Mouse (Mus musculus): Measurements from ENCODE around the gene Caprin1.

Gene Caprin1

GRCm38 (mm10) chr2:103796861-103797466 is 485 bp downstream of the Caprin1 start:
- DNase-seq (ENCODE audit: low read depth, low spot score), result peak; percentile 92

DNA sequence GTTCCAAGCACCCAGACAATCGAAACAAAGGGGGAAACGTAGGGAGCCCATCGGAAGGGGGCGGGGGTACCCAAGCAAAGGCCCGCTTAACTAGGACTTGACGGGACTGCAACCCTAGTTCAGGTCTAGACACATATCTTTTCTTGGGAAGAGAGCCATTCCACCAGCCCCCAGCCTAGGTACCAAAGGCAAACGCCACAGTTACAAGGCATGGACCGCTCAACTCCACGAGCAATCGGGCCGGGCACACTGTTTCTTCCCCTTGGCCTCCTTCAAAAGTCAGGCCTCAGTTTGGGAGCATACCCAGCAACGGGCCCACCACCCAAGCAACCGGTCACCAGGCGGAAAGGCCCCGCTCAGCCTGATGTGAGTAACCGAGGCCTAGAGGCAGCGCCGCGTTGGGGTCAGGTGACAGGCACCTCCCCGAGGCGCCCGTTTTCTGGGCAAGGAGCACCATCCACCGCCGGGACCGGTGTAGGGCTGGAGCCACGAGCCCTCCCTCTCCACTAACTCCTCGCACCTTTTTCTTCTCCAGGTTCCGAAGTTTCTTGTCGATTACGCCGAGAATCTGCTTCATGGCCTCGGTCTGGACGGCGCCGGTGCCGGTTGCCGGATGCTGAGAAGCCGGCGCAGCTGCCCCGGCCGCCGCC is 1.1 kb downstream of the Caprin1 start:
- DNase-seq (ENCODE audit: low read depth, low spot score), result peak; percentile 68

GRCm38 (mm10) chr2:103795843-103796210 is 1.6 kb downstream of the Caprin1 start:
- DNase-seq (ENCODE audit: low read depth, low spot score), result peak; percentile 88

GRCm38 (mm10) chr2:103792009-103792408 is 5.4 kb downstream of the Caprin1 start:
- DNase-seq (ENCODE audit: low read depth, low spot score), result no peak

- no peak for DNase-seq (ENCODE audit: low read depth, low spot score)
These were observed 11.7 kb downstream of the Caprin1 start for GRCm38 (mm10) chr2:103785735-103786134.

DNA sequence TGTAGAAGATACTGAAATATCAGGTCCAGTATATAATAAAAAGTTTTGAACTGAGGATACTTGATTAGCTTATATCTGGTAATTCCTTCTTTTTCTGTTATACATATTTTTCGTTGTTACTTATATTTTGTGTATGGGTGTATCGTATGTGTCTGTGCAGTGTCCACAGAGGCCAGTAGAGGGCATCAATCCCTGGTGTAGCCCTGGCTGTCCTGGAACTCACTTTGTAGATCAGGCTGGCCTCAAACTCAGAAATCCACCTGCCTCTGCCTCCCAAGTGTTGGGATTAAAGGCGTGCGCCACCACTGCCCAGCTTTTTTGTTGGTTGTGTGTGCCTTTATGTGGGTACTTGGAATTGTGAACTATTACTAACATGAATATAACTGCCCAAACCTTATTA is 12.8 kb downstream of the Caprin1 start:
- DNase-seq (ENCODE audit: low read depth, low spot score), result peak; percentile 78

- no peak for DNase-seq (ENCODE audit: low read depth, low spot score)
These were observed 35.0 kb downstream of the Caprin1 start for GRCm38 (mm10) chr2:103762492-103762891.

DNA sequence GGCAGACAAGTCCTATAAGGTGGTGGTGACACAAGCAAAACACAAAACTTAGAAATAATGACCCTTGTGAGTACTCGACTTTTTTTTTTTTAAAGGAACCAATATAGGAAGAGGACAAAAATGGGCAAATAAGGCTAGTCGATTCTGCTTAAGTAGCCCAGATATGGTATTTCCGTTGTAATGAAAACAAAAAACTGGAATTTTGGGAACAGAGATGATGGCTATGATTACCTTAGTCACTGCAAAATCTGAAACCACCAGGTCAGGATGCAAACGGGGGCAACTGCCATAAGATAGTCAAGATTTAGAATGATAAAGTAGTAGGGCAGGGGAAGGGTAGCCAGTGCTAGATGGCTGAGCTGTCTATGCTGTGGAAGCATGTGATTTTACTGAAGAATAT is 35.5 kb downstream of the Caprin1 start:
- no peak for DNase-seq (ENCODE audit: low read depth, low spot score)

- peak; percentile 100 for DNase-seq (ENCODE audit: low read depth, low spot score)
These were observed 36.3 kb downstream of the Caprin1 start, which contains the start of gene Nat10 for GRCm38 (mm10) chr2:103760906-103761716. Nat10 (minus strand) TSS chr2:103761270.

GRCm38 (mm10) chr2:103760421-103760820 is 37.0 kb downstream of the Caprin1 start:
- DNase-seq (ENCODE audit: low read depth, low spot score), result no peak

- no peak for DNase-seq (ENCODE audit: low read depth, low spot score)
These were observed 41.9 kb downstream of the Caprin1 start for GRCm38 (mm10) chr2:103755458-103756085.

GRCm38 (mm10) chr2:103754614-103755013 is 42.8 kb downstream of the Caprin1 start:
- peak; percentile 10 for DNase-seq (ENCODE audit: low read depth, low spot score)

GRCm38 (mm10) chr2:103751771-103752170 is 45.7 kb downstream of the Caprin1 start:
- no peak for DNase-seq (ENCODE audit: low read depth, low spot score)

- no peak for DNase-seq (ENCODE audit: low read depth, low spot score)
These were observed 48.4 kb downstream of the Caprin1 start for GRCm38 (mm10) chr2:103749091-103749490.

- no peak for DNase-seq (ENCODE audit: low read depth, low spot score)
These were observed 49.6 kb downstream of the Caprin1 start for GRCm38 (mm10) chr2:103747891-103748290.

- no peak for DNase-seq (ENCODE audit: low read depth, low spot score)
These were observed 50.7 kb downstream of the Caprin1 start for GRCm38 (mm10) chr2:103746761-103747160.

DNA sequence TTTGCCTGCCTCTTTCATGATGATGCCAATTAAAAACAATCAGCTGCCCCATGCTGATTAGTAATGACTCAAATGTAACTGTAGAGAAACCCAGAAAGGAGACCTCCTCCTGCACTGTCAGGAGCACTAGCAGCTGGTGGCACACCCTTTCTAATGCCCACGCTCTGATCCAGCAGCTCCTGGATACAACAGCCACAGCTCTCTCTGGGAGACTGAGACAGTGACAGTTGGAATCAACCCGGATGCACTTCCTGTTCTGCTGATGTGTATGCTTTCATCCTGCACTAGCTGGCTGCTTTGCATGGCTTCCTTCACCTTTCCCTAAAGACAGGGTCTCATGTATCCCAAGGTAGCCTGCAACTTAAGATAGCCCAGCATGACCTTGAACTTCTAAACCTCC is 51.4 kb downstream of the Caprin1 start:
- no peak for DNase-seq (ENCODE audit: low read depth, low spot score)

DNA sequence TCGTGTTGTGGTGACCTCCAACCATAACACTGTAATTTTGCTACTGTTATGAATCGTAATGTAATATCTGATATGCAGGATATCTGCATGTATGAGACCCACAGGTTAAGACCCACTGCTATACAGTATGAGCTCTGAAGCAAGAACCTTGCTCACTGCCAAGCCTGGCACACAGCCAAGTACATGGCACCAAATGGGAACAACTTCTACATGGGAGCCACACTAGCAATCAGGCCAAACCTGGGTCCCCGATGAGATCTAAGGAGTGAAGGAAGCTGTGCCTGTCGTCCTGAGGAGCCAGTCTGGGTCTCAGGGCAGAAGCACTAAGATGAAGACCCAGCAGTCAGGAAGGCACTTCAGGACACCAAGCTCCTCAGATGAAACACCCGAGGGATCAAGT is 52.0 kb downstream of the Caprin1 start:
- DNase-seq (ENCODE audit: low read depth, low spot score), result no peak

DNA sequence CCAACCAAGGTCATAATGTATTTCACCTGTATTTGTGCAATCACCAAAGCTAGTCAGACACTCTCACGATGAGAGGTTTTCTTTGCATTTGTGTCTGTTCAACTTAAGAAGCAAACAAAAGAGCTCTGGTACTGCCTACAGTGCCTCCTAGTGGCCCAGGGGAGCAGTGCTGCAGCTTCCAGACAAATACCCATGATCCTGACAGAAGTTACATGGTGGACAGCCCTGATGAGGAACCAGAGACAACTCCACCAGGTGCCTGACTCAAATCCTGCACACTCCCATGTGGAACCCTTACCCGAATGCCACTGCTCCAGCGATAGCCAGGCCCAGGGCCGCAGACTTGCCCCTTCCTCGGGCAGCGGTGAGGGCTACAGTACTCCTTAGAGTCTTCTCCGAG is 53.5 kb downstream of the Caprin1 start:
- DNase-seq (ENCODE audit: low read depth, low spot score), result peak; percentile 85

- DNase-seq (ENCODE audit: low read depth, low spot score), result no peak
These were observed 53.9 kb downstream of the Caprin1 start for GRCm38 (mm10) chr2:103743536-103743935.

DNA sequence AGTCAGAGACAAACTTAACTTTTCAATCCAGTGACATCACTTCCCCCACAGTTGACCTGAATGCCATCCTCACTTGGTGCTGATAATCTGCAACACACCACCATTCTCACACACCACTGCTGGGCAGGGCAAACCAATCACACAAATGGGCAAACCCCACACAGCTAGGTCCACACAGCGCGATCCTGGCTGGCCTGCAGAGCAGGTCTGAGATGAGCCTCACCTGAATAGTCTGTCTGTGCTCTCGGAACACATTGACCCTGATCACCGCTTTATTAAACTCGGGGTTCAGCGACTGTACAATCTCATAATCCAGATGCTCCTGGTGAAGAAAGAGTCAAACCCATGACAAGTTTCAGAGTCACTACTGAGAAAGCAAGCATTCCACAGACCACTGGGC is 54.6 kb downstream of the Caprin1 start:
- DNase-seq (ENCODE audit: low read depth, low spot score), result no peak

DNA sequence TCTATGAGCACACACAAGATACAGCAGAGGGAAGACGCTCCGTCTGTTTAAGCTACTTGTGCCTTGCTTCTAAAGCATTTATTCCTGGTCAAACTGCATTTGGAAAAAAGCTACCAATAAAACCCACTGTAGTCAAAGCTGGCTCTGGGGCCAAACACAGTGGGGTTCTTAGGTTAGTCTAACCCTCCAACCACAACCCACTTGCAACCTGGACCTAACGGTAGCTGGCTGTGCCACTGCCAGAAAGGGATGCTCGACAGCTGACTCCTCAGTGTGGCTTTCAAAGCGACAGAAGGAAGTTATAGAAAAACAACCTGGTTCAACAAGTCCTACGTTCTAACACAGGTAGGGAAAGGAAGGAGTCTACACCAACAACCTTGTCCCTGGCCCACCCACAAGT is 66.0 kb downstream of the Caprin1 start:
- DNase-seq (ENCODE audit: low read depth, low spot score), result no peak
